Mouse (Mus musculus) forebrain, embryonic 16.5 days (tissue): ENCODE measurements at regions not wholly inside any gene's neighbourhood (a gene's known extent, or its start where the extent isn't known, plus 50 kb on each side); places are given as distances from the start of the nearest gene placed in this dataset.
A peak's percentile ranks its signal among the peaks of the same experiment; 100 is the strongest.

Source experiments
- ATAC-seq: fragments of 200-750 bp; cut with Nextera tagmentation; 2 replicates; pipeline ENCODE4 v1.8.0; 2017; ENCODE audit warnings: mild to moderate bottlenecking, moderate library complexity
- H3K27ac ChIP-seq: fragments of 300-500 bp; sonication (generic); 2 replicates; pipeline ENCODE4 v1.5.1; 2014; ENCODE audit warnings: low read length, control low read depth
- H3K27me3 ChIP-seq: fragments of 300-500 bp; sonication (generic); replicated peaks from 2 replicates; pipeline ENCODE4 v1.6.1; 2014; ENCODE audit warnings: low read length; ENCODE audit not compliant: control insufficient read depth, insufficient read depth
- H3K36me3 ChIP-seq: fragments of 300-500 bp; sonication (generic); 2 replicates; pipeline ENCODE4 v1.6.1; 2014; ENCODE audit not compliant: control insufficient read depth, insufficient read depth
- H3K4me1 ChIP-seq: fragments of 300-500 bp; sonication (generic); replicated peaks from 2 replicates; pipeline ENCODE4 v1.6.1; 2014; ENCODE audit warnings: low read length; ENCODE audit not compliant: control insufficient read depth, insufficient read depth
- H3K4me2 ChIP-seq: fragments of 300-500 bp; sonication (generic); 2 replicates; pipeline ENCODE4 v1.6.1; 2014; ENCODE audit warnings: mild to moderate bottlenecking, low read length, control low read depth
- H3K4me3 ChIP-seq: fragments of 300-500 bp; sonication (generic); replicated peaks from 2 replicates; pipeline ENCODE4 v1.5.1; 2014; ENCODE audit warnings: mild to moderate bottlenecking, low read length, control low read depth
- H3K9ac ChIP-seq: fragments of 300-500 bp; sonication (generic); replicated peaks from 2 replicates; pipeline ENCODE4 v1.6.1; 2014; ENCODE audit warnings: low read depth, low read length, control low read depth
- H3K9me3 ChIP-seq: fragments of 300-500 bp; sonication (generic); 2 replicates; pipeline ENCODE4 v1.6.1; 2016; ENCODE audit warnings: low read length; ENCODE audit not compliant: control insufficient read depth
- WGBS: fragments of 180-500 bp; shearing (Covaris S2); extraction: QIAGEN DNeasy Blood & Tissue Kit; methylation state at CpG from one replicate; pipeline ENCODE4 v1.1.7; 2014; 5-methylcytosine and 5-hydroxymethylcytosine counted together

GRCm38 (mm10) chr1:57594815-57595214, 179.1 kb upstream of the Spats2l start:
- H3K4me3 ChIP-seq, result no peak overlapping the region
- 66% methylated on average over 5 of the region's 5 CpGs for WGBS
- no peaks in the 10 kb centered on the region for H3K9me3 ChIP-seq
- no peak for ATAC-seq
- H3K4me2 ChIP-seq, result no peak overlapping the region
- no peaks in the 10 kb centered on the region; the same call in 1 of the 2 replicates for H3K27me3 ChIP-seq
- no peaks in the 10 kb centered on the region for H3K4me1 ChIP-seq
- no peak overlapping the region for H3K27ac ChIP-seq
- no peak overlapping the region for H3K9ac ChIP-seq
- H3K36me3 ChIP-seq, result no peaks in the 10 kb centered on the region

DNA sequence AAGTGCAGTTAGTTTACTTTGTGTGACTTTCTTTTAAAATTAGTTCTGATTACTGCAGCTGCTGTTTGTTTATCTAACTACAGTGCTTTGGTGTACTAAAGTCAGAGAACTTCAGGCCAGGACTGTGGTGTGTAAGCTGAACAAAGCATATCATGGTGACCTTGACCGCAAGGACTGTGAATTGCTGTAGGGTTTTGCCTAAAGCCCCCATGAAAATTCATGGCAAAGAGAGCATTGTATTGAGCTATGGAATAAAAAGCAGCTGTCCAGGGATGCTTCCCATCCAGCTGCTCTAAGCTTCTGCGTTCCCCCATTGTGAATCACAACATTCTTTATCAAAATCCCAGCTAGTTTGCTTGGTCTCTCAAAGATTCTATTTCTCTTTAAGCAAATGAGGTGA, 173.0 kb upstream of the Spats2l start:
- no peak overlapping the region for H3K4me2 ChIP-seq
- no peak overlapping the region for H3K9ac ChIP-seq
- H3K27ac ChIP-seq, result no peak overlapping the region
- no peak for ATAC-seq
- WGBS, result 62% methylated on average over 2 of the region's 2 CpGs
- H3K4me3 ChIP-seq, result no peak overlapping the region
- no peaks in the 10 kb centered on the region for H3K36me3 ChIP-seq
- no peaks in the 10 kb centered on the region; the same call in 1 of the 2 replicates for H3K27me3 ChIP-seq
- no peaks in the 10 kb centered on the region for H3K4me1 ChIP-seq
- no peaks in the 10 kb centered on the region for H3K9me3 ChIP-seq

DNA sequence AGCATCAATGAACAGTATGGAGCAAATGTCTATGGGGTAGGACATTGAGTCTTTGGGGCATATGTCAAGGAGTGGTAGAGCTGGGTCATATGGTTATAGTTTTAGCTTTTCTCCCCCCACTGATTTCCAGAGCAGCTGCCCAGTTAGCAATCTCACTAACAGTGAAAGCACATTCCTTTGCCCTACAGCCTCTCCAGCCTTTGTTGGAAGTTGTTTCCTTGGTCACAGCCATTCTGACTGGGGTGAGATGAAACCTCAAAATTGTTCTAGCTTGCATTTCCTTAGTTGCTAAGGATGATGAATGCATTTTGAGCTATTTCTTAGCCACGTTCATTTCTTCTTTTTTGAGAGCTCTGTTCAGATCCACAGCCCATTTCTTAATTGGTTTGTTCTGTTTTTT, 168.4 kb upstream of the Spats2l start:
- Histone ChIP-seq H3K36me3 (no peaks in the 10 kb centered on the region), H3K4me3 (no peak overlapping the region), H3K4me2 (no peak overlapping the region), H3K9ac (no peak overlapping the region), H3K27me3 (peaks cover 5% of the 10 kb centered on the region; the same call in 1 of the 2 replicates), H3K4me1 (peaks cover 16% of the 10 kb centered on the region), H3K27ac (no peak overlapping the region), H3K9me3 (no peaks in the 10 kb centered on the region)
- no peak for ATAC-seq
- 45% methylated on average over 1 of the region's 1 CpGs for WGBS

GRCm38 (mm10) chr1:57606060-57606683, 167.8 kb upstream of the Spats2l start:
- H3K9me3 ChIP-seq, result no peaks in the 10 kb centered on the region
- WGBS, result 69% methylated on average over 4 of the region's 4 CpGs
- H3K4me1 ChIP-seq, result peaks cover 16% of the 10 kb centered on the region
- no peaks in the 10 kb centered on the region for H3K36me3 ChIP-seq
- H3K4me3 ChIP-seq, result no peak overlapping the region
- no peak overlapping the region for H3K9ac ChIP-seq
- no peak overlapping the region for H3K27ac ChIP-seq
- H3K27me3 ChIP-seq, result peaks cover 5% of the 10 kb centered on the region; the same call in 1 of the 2 replicates
- ATAC-seq, result no peak
- no peak overlapping the region for H3K4me2 ChIP-seq

- Histone ChIP-seq H3K27ac (no peak overlapping the region), H3K27me3 (peaks cover 5% of the 10 kb centered on the region; the same call in 1 of the 2 replicates), H3K4me1 (peaks cover 16% of the 10 kb centered on the region), H3K9ac (no peak overlapping the region), H3K4me2 (no peak overlapping the region), H3K4me3 (no peak overlapping the region), H3K9me3 (no peaks in the 10 kb centered on the region), H3K36me3 (no peaks in the 10 kb centered on the region)
- ATAC-seq, result no peak
- 48% methylated on average over 8 of the region's 8 CpGs for WGBS
Measured at GRCm38 (mm10) chr1:57607026-57607425, 166.9 kb upstream of the Spats2l start.

DNA sequence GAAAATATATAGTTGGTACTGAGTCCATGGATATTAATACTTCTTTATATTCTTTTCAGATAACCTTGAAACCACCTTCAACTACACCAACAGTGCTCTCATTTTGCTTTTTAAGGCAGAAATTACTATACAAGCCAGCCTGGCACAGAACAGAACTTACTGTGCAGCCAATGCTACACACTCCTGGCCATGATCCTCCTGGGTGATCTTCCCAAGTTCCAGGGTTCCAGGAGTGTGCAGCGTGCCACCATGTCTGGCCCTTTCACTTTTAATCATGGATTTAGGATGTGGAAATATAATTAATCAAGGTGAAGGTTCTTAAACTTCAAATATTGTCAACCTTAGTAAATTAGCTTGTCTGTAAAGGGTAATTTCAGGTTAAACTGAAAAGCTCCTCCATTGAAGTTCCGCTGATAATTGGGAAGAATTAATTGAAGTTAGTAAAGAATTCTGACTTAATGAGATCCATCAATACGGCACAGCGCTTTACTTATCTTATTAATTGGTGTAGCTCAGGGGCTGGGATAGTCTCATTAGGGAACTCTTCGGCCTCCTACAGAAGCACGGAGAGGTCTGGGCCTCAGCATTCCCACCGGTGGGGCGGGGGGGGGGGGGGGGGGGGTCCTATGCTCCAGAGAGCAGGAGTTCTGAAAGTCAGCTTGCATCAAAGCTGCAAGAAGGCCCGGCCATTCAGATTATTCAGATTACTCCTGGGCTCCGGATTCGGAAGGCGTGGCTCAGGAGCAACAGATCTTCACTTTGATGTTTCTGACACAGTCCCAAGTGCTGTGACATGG, 166.1 kb upstream of the Spats2l start:
- peaks cover 5% of the 10 kb centered on the region; the same call in 1 of the 2 replicates for H3K27me3 ChIP-seq
- H3K4me3 ChIP-seq, result no peak overlapping the region
- no peaks in the 10 kb centered on the region for H3K36me3 ChIP-seq
- no peak overlapping the region for H3K27ac ChIP-seq
- no peaks in the 10 kb centered on the region for H3K9me3 ChIP-seq
- 5% methylated on average over 11 of the region's 12 CpGs for WGBS
- peaks cover 18% of the 10 kb centered on the region for H3K4me1 ChIP-seq
- H3K9ac ChIP-seq, result no peak overlapping the region
- no peak overlapping the region for H3K4me2 ChIP-seq
- no peak; the same call in 1 of the 2 replicates for ATAC-seq

DNA sequence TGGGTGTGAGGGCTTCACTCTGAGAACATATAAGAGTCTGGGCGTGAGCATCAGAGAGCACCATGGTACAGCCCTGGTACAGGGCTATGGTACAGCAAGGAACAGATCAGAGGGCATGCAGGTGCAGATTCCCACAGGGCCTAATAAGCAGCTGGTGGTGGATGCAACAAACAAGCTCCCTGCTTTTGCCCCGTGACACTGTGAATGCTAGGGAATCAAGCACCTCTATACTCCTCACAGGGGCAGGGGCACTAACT, 165.6 kb upstream of the Spats2l start:
- Histone ChIP-seq H3K36me3 (no peaks in the 10 kb centered on the region), H3K27ac (no peak overlapping the region), H3K27me3 (peaks cover 5% of the 10 kb centered on the region), H3K4me2 (no peak overlapping the region), H3K9ac (no peak overlapping the region), H3K9me3 (no peaks in the 10 kb centered on the region), H3K4me1 (peaks cover 23% of the 10 kb centered on the region), H3K4me3 (no peak overlapping the region)
- WGBS, result 4% methylated on average over 2 of the region's 2 CpGs
- no peak for ATAC-seq

GRCm38 (mm10) chr1:57609307-57609706, 164.7 kb upstream of the Spats2l start:
- peak; percentile 39 for ATAC-seq

GRCm38 (mm10) chr1:57612171-57612570, 161.8 kb upstream of the Spats2l start:
- no peak overlapping the region for H3K4me3 ChIP-seq
- H3K4me1 ChIP-seq, result peaks cover 25% of the 10 kb centered on the region
- H3K27ac ChIP-seq, result no peak overlapping the region

More at GRCm38 (mm10) chr1:57609307-57609706, 164.7 kb upstream of the Spats2l start:
- Histone ChIP-seq H3K27me3 (peaks cover 5% of the 10 kb centered on the region), H3K4me3 (no peak overlapping the region), H3K4me2 (no peak overlapping the region; the same call in 1 of the 2 replicates), H3K4me1 (peaks cover 25% of the 10 kb centered on the region), H3K36me3 (no peaks in the 10 kb centered on the region), H3K27ac (no peak overlapping the region), H3K9me3 (no peaks in the 10 kb centered on the region), H3K9ac (no peak overlapping the region)
- 4% methylated on average over 6 of the region's 6 CpGs for WGBS

More at GRCm38 (mm10) chr1:57612171-57612570, 161.8 kb upstream of the Spats2l start:
- H3K9ac ChIP-seq, result no peak overlapping the region
- H3K9me3 ChIP-seq, result no peaks in the 10 kb centered on the region
- no peaks in the 10 kb centered on the region for H3K36me3 ChIP-seq
- 52% methylated on average over 4 of the region's 4 CpGs for WGBS
- peaks cover 2% of the 10 kb centered on the region for H3K27me3 ChIP-seq
- no peak for ATAC-seq
- H3K4me2 ChIP-seq, result no peak overlapping the region
